9 mouse cellular contexts compared by ENCODE assay signal in the genomic region with DNA sequence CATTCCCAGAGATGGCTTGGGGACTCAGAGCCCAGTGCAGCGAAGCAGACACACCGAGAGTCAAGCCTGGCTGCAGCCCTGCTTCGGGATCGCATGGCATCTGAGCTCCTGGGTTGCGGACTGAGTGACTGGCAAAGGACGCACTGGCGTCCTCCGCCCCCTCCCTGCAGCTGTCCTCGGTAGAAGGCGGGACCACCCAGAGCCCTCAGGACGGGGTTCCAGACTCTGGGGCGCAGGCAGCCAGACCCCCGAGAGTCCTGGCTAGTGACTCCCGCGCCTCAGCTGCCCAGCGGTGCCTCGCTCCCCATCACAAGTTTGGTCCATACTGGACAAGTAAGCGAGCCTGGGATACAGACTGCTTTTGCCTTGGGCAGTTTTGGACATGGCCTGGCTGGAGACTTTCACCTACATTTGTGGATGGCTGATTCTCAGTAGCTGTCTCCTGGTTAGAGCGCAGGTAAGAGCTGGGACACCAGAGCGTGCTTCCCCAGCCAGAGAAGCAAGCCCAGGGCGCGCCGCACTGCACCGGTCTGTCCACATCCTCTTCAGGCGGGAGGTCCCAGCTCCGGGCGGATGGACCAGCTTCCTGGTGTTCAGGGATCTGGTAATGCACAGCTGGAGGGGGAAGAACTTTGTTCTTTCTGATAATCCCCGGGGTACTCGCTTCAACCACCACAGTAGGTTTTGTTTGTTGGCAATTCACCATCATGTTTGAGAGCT. TPM values are rescaled to one million over a fixed set of nuclear protein-coding genes. Genes with fewer than 3 reads are reported as not detected.
A peak's percentile ranks its signal among the peaks of the same experiment; 100 is the strongest.
DNase-seq lines count a peak whose midpoint lies in the region; ATAC-seq and TF ChIP-seq lines count a peak whose summit lies in the region.
"Had no signal": no experiment of that assay in that cellular context is flagged by ENCODE, and none has a peak within 500 bp of the region (broad histone marks: within the 10 kb centered on the region; RNA-seq: fewer than 3 reads in every experiment).

No protein-coding gene starts in this region.

- peaks cover 13% of the 10 kb centered on the region for H3K27me3 ChIP-seq in heart, embryonic 11.5 days (ENCODE audit: control insufficient read depth, insufficient read depth, low read length)
- peaks cover 20% of the 10 kb centered on the region for H3K27me3 ChIP-seq in E14TG2a.4 (ENCODE audit: insufficient read depth, low read length)
- peaks cover 18% of the 10 kb centered on the region for H3K27me3 ChIP-seq in embryonic facial prominence, embryonic 12.5 days
- peaks cover 12% of the 10 kb centered on the region for H3K27me3 ChIP-seq in limb, embryonic 11.5 days (ENCODE audit: control insufficient read depth, insufficient read depth, low read length)
- peaks cover 21% of the 10 kb centered on the region for H3K27me3 ChIP-seq in stomach, embryonic 16.5 days (ENCODE audit: control insufficient read depth, insufficient read depth, low read length)
- H3K27me3 ChIP-seq: CH12.LX had no signal

- H3K27ac ChIP-seq in heart, embryonic 11.5 days (ENCODE audit: low read depth, low read length): no peak overlapping the region
- no peak overlapping the region for H3K27ac ChIP-seq in embryonic facial prominence, embryonic 12.5 days
- no peak overlapping the region for H3K27ac ChIP-seq in limb, embryonic 11.5 days (replicated peaks; ENCODE audit: low read depth, low read length)
- no peak overlapping the region for H3K27ac ChIP-seq in stomach, embryonic 16.5 days (ENCODE audit: low read length)

- intact Hi-C loops in heart, postnatal 10 days (cut with DNase I): loop anchor here (5.0 to 10.0 kb wide), 2 partner anchors 343 to 1346 kb away; no protein-coding TSS in a partner anchor

- peak overlapping the region; percentile 80 for H3K4me2 ChIP-seq in heart, embryonic 11.5 days
- peak overlapping the region; percentile 88 for H3K4me2 ChIP-seq in embryonic facial prominence, embryonic 12.5 days (replicated peaks)
- H3K4me2 ChIP-seq in limb, embryonic 11.5 days (ENCODE audit: low read depth, severe bottlenecking): peak overlapping the region; percentile 69
- H3K4me2 ChIP-seq in stomach, embryonic 16.5 days (ENCODE audit: low read depth, low read length): peak overlapping the region; percentile 47

- H3K9ac ChIP-seq in heart, embryonic 11.5 days (ENCODE audit: low read depth, low read length): 0 out of 2 replicates have a peak overlapping the region, but pooled peaks have one; percentile 4
- H3K9ac ChIP-seq in embryonic facial prominence, embryonic 12.5 days: peak overlapping the region; percentile 35
- H3K9ac ChIP-seq in limb, embryonic 11.5 days (ENCODE audit: low read length): peak overlapping the region; percentile 37; the same call in 1 of the 2 replicates
- H3K9ac ChIP-seq in stomach, embryonic 16.5 days (ENCODE audit: low read length): peak overlapping the region; percentile 26; the same call in 1 of the 2 replicates

- peak overlapping the region; percentile 38 for H3K4me3 ChIP-seq in heart, embryonic 11.5 days (ENCODE audit: low read depth, low read length)
- peak overlapping the region; percentile 81 for H3K4me3 ChIP-seq in E14TG2a.4 (replicated peaks; ENCODE audit: low read length)
- peak overlapping the region; percentile 40 for H3K4me3 ChIP-seq in embryonic facial prominence, embryonic 12.5 days
- peak overlapping the region; percentile 32 for H3K4me3 ChIP-seq in limb, embryonic 11.5 days (ENCODE audit: low read depth, low read length)
- H3K4me3 ChIP-seq in stomach, embryonic 16.5 days (replicated peaks; ENCODE audit: low read length): peak overlapping the region; percentile 31

- H3K4me1 ChIP-seq in heart, embryonic 11.5 days (ENCODE audit: control insufficient read depth, insufficient read depth, low read length): no peaks in the 10 kb centered on the region
- H3K4me1 ChIP-seq in E14TG2a.4 (replicated peaks; ENCODE audit: low read depth, low read length): peaks cover 19% of the 10 kb centered on the region
- H3K4me1 ChIP-seq in embryonic facial prominence, embryonic 12.5 days: peaks cover 12% of the 10 kb centered on the region
- no peaks in the 10 kb centered on the region for H3K4me1 ChIP-seq in limb, embryonic 11.5 days (ENCODE audit: control insufficient read depth, insufficient read depth, low read length)
- peaks cover 3% of the 10 kb centered on the region; the same call in 1 of the 2 replicates for H3K4me1 ChIP-seq in stomach, embryonic 16.5 days (ENCODE audit: control insufficient read depth, insufficient read depth, low read length)

- no peak for DNase-seq in heart, postnatal 10 days
- peak; percentile 48 for DNase-seq in limb, embryonic 11.5 days (ENCODE audit: low spot score)
- DNase-seq in heart, adult 11 months: no peak

- 2% methylated on average over 29 of the region's 29 CpGs for WGBS in heart, embryonic 11.5 days (ENCODE audit: insufficient replicate concordance)
- WGBS in embryonic facial prominence, embryonic 12.5 days: 2% methylated on average over 29 of the region's 29 CpGs
- WGBS in limb, embryonic 11.5 days: 2% methylated on average over 29 of the region's 29 CpGs
- 3% methylated on average over 29 of the region's 29 CpGs for WGBS in stomach, embryonic 16.5 days

- no peaks in the 10 kb centered on the region for H3K36me3 ChIP-seq in heart, embryonic 11.5 days (ENCODE audit: control insufficient read depth, insufficient read depth, low read length)
- H3K36me3 ChIP-seq in E14TG2a.4 (ENCODE audit: insufficient read depth, low read length): no peaks in the 10 kb centered on the region
- H3K36me3 ChIP-seq in embryonic facial prominence, embryonic 12.5 days: no peaks in the 10 kb centered on the region
- no peaks in the 10 kb centered on the region for H3K36me3 ChIP-seq in limb, embryonic 11.5 days (ENCODE audit: control insufficient read depth, insufficient read depth, low read length)
- no peaks in the 10 kb centered on the region for H3K36me3 ChIP-seq in stomach, embryonic 16.5 days (ENCODE audit: control insufficient read depth, insufficient read depth, low read length)

- no peak for TF ChIP-seq CTCF in E14TG2a.4 (conservative IDR thresholded peaks at IDR 0.05; ENCODE audit: low read length)

- H3K9me3 ChIP-seq in heart, embryonic 11.5 days (replicated peaks; ENCODE audit: control insufficient read depth, low read length): no peaks in the 10 kb centered on the region
- no peaks in the 10 kb centered on the region for H3K9me3 ChIP-seq in E14TG2a.4 (ENCODE audit: low read length)
- H3K9me3 ChIP-seq in embryonic facial prominence, embryonic 12.5 days: no peaks in the 10 kb centered on the region
- no peaks in the 10 kb centered on the region for H3K9me3 ChIP-seq in limb, embryonic 11.5 days (ENCODE audit: control insufficient read depth, low read length)
- H3K9me3 ChIP-seq in stomach, embryonic 16.5 days (replicated peaks; ENCODE audit: control insufficient read depth, low read length): no peaks in the 10 kb centered on the region

- ATAC-seq in heart, embryonic 11.5 days (replicated peaks; ENCODE audit: insufficient number of reproducible peaks, low FRiP score, low TSS enrichment): no peak
- ATAC-seq in embryonic facial prominence, embryonic 12.5 days (ENCODE audit: insufficient number of reproducible peaks, insufficient read depth, low FRiP score, low TSS enrichment): 0 out of 2 replicates have a peak, but pooled peaks have one; percentile 56
- ATAC-seq in limb, embryonic 11.5 days (ENCODE audit: insufficient number of reproducible peaks, low FRiP score, low TSS enrichment, low read depth): peak; percentile 35; the same call in 1 of the 2 replicates
- ATAC-seq in stomach, embryonic 16.5 days (ENCODE audit: insufficient read depth, low FRiP score): no peak
- no peak for ATAC-seq in CD4-positive, CD25-positive, alpha-beta regulatory T cell, adult 4 months

RNA-seq across cellular contexts. Expression of gene Pth2r, which starts 29.5 kb away (rescaled TPM):
- polyA plus RNA-seq in heart, embryonic 11.5 days (2014; fragmentation: Nextera tagmentation; extraction: Ambion mirVana): 0.09 TPM in 1 of 2 replicates, not detected in the other
- not detected for total RNA-seq in heart, postnatal 10 days (2021)
- 0.09 and 0.27 TPM in 2 replicates for polyA plus RNA-seq in embryonic facial prominence, embryonic 12.5 days (2016; fragmentation: Nextera tagmentation; extraction: Ambion mirVana)
- polyA plus RNA-seq in limb, embryonic 11.5 days (2014; fragmentation: Nextera tagmentation; extraction: Ambion mirVana): 0.34 TPM in 1 of 2 replicates, not detected in the other
- not detected in 2 replicates for polyA plus RNA-seq in stomach, embryonic 16.5 days (2015; fragmentation: Nextera tagmentation; extraction: Ambion mirVana)
- not detected for polyA plus RNA-seq in CD4-positive, CD25-positive, alpha-beta regulatory T cell, adult 4 months (2017; shearing (Covaris generic))
- total RNA-seq: CH12.LX had no signal

Comparison
In these comparisons a context has a peak if more than half of its experiments do, and no peak if none do; other contexts are left out.
1. ATAC-seq: peak in embryonic facial prominence, embryonic 12.5 days (single experiment) and limb, embryonic 11.5 days (single experiment); none in heart, embryonic 11.5 days (single experiment), stomach, embryonic 16.5 days (single experiment) and CD4-positive, CD25-positive, alpha-beta regulatory T cell, adult 4 months (single experiment).
2. H3K4me3 ChIP-seq: peak in every context shown above with its lines; median percentile 81 in E14TG2a.4; 40 in embryonic facial prominence, embryonic 12.5 days; 38 in heart, embryonic 11.5 days; 32 in limb, embryonic 11.5 days; 31 in stomach, embryonic 16.5 days.
3. Peak in every context shown above with its lines, with median percentiles within 50 percentile points of each other: H3K4me2 ChIP-seq and H3K9ac ChIP-seq.